Mouse (Mus musculus) gastrocnemius, postnatal 36 days (tissue): ENCODE data around the gene Shroom3. TPM values are rescaled to one million over a fixed set of nuclear protein-coding genes. Genes with fewer than 3 reads are reported as not detected.

Experiments
- DNase-seq, 2 experiments: peaks; one replicate each; pipeline ENCODE4 v3.0.0; 2022
- intact Hi-C: fragments of 180-260 bp; cut with DNase I; formaldehyde crosslinking; loops from one replicate; pipeline ENCODE4 v1.15.1; 2025
- microRNA-seq, 2 experiments: library from miRNA; unstranded; fragments of <30 nt; microRNA quantifications; one replicate each; pipeline ENCODE4 v1.2.0; 2021
- total RNA-seq, 2 experiments: library from RNA; stranded (reverse); gene quantifications; 2 replicates each; pipeline ENCODE4 v1.2.3; 2021

The Shroom3 gene
- total RNA-seq, 2 experiments from 2014 or later: 0.43 to 0.54 TPM

DNA sequence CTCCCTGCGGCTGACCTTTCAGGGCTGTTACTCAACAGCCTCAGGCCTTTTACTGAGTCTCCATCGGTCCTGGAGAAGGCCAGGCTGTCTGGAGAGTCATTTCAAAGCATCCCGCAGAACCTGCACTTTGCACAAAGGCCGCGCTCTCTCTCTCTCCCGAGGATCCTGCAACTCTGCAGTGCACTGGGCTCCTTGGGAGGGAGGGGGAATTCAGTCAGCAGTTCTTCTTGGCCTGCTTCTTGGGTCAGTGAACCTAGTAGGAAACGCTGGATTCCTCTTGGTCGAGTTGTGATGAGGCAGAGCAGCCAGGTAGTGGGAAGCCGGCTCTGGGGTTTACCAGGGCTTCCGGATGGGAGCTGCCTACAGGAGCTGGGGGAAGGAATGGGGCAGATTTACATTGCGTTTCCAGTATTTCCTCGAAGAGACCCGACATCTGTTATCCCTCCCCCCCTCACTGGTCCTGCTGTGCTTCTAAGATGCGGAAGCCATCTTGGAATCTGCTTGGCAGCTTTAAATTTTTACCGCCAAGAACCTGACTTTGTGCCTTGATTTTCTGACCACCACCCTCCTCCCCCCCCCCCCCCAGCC is 305.6 kb downstream of the Shroom3 start:
- intact Hi-C loops: loop anchor here (10.0 kb wide), 1 partner anchor 176 kb away; no protein-coding TSS in a partner anchor
- no peak for DNase-seq

DNA sequence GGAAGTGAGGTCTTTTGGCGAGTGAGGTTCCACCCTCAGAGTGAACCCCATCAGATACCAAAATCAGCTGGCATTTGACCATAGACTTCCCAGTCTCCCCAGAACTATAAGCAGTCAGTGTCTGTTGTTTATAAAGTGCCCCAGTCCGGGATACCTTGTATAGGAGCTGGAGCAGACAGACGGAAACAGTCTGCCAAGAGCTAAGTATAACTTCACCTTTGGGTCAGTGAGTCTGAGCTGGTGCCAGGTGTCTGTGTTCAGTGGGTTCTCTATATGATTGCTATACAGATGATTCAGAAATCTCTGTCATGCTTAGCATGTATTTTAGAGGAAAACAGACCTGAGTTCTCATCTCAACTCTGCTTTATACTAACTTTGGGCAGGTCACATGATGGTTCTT is 308.9 kb downstream of the Shroom3 start:
- intact Hi-C loops: no loop called here

DNA sequence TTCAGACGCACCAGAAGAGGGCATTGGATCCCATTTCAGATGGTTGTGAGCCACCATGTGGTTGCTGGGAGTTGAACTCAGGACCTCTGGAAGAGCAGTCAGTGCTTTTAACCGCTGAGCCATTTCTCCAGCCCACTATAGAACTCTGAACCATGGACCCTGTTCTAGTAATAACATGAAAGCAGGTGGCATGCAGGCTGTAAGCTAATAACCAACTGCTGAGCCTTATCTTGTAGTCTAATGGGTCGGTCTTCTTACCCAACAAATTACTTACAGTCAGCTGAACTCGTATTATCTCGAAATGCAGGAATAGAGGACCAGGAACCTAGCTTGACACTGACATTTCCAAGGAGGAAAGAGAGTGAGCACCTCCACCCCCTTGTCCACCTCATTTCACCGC is 311.1 kb downstream of the Shroom3 start:
- intact Hi-C loops: no loop called here
- no peak for DNase-seq

More for the DNA sequence above, 308.9 kb downstream of the Shroom3 start:
- no peak for DNase-seq

DNA sequence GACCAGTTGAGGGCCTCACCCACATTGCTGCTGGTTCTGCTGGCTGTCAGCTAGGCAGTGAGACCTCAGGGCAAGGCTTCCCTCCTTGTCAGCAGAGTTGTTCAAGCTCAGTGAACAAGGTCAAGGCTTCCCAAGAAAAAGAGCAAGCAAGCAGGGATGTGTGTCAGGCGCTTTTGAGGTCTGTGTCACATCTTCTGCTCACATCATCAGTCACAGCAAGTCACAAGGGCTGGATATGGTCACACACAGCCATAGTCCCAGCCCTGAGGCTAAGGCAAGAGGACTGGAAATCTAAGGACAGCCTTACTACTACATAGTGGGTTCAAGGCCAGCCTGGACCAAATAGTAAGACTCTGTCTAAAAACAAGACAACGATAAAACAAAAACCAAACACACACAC is 311.6 kb downstream of the Shroom3 start:
- DNase-seq: no peak
- intact Hi-C loops: no loop called here

DNA sequence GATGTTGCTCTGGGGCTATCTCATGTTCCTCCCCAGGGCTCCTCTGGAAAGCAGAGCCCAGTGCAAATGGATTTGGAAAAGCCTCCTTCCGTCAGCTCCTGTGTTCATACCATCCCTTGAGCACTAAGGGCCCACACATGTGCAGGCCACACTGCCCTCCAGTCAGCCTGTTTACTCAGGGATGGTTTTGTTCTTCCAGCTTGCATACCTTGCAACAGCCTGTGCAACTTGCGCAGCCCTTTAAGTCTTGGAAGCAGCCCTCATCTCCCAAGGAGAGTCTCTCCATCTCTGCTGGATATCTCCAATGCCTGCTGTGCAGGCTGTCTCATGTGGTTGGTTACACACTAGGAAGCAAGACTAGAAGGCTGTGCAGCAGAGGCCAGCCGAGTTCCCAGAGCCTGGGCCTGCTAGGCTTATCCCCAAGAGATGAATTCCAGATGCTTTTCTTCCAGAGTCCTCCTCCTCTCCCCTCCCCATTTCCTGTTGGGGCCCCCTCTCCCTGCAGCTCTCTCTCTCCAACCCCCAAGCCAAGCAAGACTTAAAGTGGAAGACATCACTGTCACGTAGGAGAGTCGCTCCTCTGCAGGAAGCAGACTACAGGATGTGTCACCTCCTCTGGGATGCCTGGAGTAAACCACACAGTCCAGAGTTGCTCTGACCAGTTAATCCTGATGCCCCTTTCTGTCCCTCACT is 314.3 kb downstream of the Shroom3 start:
- DNase-seq: no peak
- intact Hi-C loops: no loop called here

DNA sequence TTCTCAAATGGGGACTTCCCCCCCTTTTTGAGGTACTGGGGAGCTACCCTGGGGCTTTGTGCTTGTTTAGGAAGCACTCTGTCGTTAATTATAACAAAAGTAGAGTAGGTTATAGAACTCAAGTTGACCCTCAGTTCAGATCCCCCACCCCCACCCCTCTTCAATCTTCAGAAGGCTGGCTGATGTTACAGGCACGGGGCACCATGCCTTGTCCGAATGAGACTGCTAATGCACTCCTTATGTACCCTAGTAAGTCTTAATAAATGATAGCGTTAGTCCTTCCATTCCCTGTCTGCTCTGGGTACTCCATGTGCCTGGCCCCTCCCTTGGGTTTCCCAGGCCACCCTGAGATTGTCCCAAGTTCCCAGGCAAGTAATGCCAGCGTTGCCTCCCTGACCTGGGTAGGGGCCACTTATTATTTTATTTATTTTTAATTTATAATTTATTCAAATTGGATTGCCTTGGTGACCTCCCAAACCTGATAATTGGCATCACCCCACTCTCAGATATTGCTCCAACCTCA is 315.3 kb downstream of the Shroom3 start:
- no peak for DNase-seq
- intact Hi-C loops: no loop called here

DNA sequence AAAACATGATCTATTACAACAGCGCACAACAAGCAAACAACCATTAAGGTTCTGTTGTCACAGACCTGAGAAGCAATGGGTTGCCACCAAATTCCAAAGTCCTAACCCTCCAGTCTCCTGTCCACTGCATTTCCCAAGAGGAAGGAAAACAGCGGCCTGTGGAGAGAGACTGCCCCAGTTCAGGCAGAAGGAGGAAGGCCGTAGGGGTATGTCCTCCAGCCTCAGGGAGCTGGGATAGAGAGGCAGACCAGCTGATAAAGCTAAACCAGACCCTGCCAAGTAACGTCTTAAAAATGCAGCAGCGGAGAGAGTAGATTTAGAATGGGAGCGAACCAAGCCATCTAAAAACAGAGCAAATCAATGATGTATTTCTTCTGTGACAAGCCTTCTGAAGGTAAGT is 316.8 kb downstream of the Shroom3 start:
- intact Hi-C loops: loop anchor here (5.0 kb wide), 1 partner anchor 37 kb away; no protein-coding TSS in a partner anchor
- no peak for DNase-seq

DNA sequence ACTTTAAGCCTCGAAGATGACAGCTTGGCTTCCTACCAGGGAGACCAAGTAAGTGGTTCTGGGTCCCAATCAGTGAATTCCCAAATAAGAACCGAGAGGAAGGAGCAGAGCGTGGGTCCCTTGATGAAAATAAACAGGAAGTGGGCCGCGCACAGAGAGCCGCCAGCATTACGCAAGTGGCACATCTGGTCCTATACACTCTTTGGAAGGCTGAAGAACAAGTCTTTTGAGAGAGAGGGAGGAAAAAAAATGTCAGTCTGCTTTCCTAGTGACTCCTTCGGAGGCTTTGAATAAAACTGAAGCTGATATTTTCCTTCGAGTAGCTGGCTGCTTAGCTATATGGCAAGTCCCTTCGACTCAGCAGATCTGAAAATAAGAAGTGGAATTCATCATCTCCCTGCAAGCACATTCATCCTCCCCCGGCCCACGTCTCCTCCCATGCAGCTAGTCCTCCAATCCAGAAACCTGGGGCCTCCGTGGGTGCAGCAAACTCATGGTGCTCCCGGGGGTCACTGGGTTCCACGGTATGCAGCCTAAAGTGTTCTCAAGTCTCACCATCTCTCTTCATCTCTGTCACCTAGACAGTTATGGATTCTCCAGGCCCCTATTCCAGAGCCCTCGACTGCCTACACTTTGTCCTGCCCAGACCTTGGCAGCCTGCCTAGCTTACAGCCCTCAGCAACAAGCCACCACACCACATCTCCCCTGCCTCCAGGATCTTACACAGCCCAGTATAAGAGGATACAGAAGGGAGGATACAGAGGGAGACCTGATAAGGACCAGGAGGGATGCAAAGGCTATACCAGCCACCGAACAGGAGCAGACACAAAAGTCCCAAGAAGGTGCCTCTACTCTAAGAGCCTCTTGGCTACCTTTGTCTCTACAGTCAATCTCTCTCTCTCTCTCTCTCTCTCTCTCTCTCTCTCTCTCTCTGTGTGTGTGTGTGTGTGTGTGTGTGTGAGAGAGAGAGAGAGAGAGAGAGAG is 317.8 kb downstream of the Shroom3 start:
- intact Hi-C loops: loop anchor here (5.0 kb wide), 1 partner anchor 36 kb away; no protein-coding TSS in a partner anchor
- DNase-seq: no peak

DNA sequence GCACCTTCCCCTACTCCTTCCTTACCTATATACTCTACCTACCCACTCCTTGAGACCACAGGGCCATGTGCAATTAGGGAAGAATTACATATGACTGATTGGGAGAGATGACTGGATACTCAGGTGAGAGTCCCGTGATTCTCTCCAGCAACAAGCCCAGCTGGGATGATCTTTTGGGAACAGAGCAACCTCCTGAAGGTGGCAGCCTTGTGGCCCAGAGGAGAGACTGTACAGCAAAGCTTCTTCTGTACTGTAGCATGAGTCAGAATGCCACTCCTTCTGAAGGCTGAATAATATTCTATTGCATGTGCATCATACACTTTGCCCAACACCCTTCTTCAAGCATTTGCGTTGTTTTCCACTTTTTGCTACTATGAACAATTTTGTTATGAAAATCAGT is 319.4 kb downstream of the Shroom3 start:
- no peak for DNase-seq
- intact Hi-C loops: loop anchor here (5.0 kb wide), 1 partner anchor 35 kb away; no protein-coding TSS in a partner anchor

DNA sequence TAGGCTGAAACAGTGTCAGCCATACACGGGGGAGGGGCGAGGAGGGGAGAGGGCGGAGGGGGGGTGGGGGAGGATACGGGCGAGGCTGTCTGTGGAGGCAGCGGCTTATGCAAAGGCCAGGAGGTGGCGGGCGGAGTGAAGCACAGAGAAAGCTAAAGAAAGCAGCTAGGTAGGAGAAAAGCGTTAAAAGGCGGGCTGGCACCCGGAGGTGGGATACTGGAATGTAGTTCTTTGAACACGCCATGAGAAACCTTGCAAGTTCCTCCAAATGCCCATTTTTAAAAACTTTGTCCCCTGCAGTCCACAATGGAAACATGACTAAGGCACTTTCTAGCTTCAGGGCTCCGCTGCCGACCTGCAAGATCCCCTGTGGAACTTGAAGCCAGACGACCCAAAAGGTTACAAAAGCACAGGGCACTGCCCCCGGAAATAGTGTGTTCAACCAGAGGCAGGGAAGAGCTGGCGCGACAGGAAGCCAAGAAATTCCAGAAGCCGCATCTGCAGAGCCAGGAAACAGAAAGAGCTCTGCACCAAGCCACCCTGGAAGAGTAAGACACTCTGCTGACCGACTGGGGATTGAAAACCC is 322.1 kb downstream of the Shroom3 start:
- intact Hi-C loops: no loop called here

DNA sequence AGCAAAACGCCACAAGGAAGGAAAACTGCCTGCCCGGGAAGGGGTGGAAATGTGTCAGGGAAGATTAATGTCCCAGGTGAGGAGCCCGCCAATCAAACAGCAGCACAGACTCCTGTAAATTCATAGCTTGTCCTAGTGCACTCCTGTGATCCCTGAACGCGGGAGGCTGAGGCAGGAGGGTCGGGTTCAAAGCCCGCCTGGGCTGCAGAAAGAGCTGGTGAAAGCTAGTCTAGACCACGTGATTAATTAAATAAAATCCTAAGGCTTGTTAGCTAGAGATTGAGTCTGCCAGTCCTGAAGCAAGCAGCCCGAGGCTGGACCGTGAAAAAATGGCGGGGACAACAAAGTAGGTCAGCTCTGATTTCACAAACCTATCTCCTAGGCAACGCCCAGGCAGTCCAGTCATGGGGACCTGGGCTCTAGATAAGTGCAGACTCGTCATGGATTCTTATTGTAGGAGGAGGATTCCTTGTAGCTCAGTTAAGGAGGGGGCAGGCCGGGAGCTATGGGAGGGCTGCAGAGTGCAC is 322.6 kb downstream of the Shroom3 start:
- intact Hi-C loops: no loop called here
- DNase-seq: no peak

More for the DNA sequence above, 322.1 kb downstream of the Shroom3 start:
- DNase-seq: peak; percentile 37 to 40

DNA sequence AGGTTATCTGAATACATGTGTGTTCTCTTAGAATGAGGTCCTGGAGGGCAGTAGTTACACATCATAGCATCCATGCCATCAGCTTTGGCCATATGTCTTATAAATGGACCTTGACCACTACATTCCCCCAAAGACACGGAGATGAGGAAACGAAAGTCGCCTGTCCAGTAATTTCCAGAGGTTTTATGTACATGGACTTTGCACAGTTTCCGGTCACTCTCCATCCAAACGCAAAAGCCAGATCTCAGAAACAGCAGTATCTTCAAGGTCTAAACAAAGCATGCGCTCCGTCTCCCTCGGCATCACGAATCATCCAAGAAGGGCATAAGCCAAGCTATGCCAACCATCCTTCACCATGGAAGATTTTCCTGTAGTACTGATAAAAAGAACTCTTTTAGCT is 325.0 kb downstream of the Shroom3 start:
- no peak for DNase-seq
- intact Hi-C loops: no loop called here

Small RNAs within 50 kb of the gene (microRNA-seq; reads per million reads assigned to microRNA genes)
- gene Mir1961: 0 reads per million in 2 experiments

Other genes starting within 250 kb of the Shroom3 start
- 1 to 10 TPM; 8.1 to 8.2 TPM for gene Nup54, start 248.2 kb upstream of the Shroom3 start, total RNA-seq
- gene Scarb2, start 176.6 kb upstream of the Shroom3 start, total RNA-seq: 10 to 100 TPM; 69.8 to 76.7 TPM
- not detected for gene Fam47e, start 128.4 kb upstream of the Shroom3 start, total RNA-seq
- 10 to 100 TPM; 45.5 to 66.2 TPM for gene Stbd1, start 80.4 kb upstream of the Shroom3 start, total RNA-seq
- under 1 TPM; 0.42 to 0.61 TPM for gene Ccdc158, start 8.2 kb upstream of the Shroom3 start, total RNA-seq